Mouse (Mus musculus): Measurements from ENCODE around the gene Gm8882. TPM values are rescaled to one million over a fixed set of nuclear protein-coding genes. Genes with fewer than 3 reads are reported as not detected.
"Not testable (repeated sequence)": the region's sequence is repeated elsewhere in the genome, so short reads cannot be mapped to it uniquely, and the experiment has no call there.

Gm8882 gene
- not detected in 2 replicates for polyA plus RNA-seq (2015; fragmentation: Nextera tagmentation; extraction: Ambion mirVana)

DNA sequence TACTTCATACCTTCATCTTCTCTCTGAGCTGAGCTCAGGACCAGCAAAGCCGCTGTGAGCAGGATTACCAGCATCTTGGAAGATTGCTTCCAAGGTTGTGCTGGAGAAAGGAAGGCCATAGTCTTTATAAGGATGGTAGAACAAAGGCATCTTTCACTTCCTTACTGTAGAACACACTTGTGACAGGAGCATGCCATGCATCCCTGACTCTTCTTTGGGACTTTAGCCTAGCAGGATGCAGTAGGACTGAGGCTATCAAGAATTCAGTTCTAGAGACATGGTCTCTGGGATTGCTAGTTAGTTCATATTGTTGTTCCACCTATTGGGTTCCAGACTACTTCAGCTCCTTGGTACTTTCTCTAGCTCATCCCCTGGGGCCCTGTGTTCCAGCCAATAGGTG is at the start of gene Gm8882:
Gene Gm8882 (minus strand): TSS at position 101 of the 400 bp plus-strand sequence.
- H3K27ac ChIP-seq (replicated peaks); H3K4me2 ChIP-seq; H3K27me3 ChIP-seq; H3K9ac ChIP-seq; ATAC-seq (ENCODE audit: low FRiP score, low read depth); H3K9me3 ChIP-seq; H3K36me3 ChIP-seq; H3K4me3 ChIP-seq; H3K4me1 ChIP-seq (replicated peaks): not testable (repeated sequence)
- 88% methylated on average over 1 of the region's 1 CpGs for WGBS

- H3K9me3 ChIP-seq; H3K27me3 ChIP-seq; H3K9ac ChIP-seq; ATAC-seq (ENCODE audit: low FRiP score, low read depth); H3K4me3 ChIP-seq; H3K36me3 ChIP-seq; H3K27ac ChIP-seq (replicated peaks); H3K4me1 ChIP-seq (replicated peaks); H3K4me2 ChIP-seq: not testable (repeated sequence)
Observed at GRCm38 (mm10) chr6:132314657-132315056, 49.3 kb downstream of the Gm8882 start, which contains the start of gene Prpmp5. TSS of gene Prpmp5 (minus strand) at chr6:132314757.

Other genes with a start within 250 kb of the Gm8882 start
- not detected in 2 replicates for gene Prb1, start 153.6 kb downstream of the Gm8882 start, polyA plus RNA-seq (2015; fragmentation: Nextera tagmentation; extraction: Ambion mirVana)
- gene Prpmp5, start 49.4 kb downstream of the Gm8882 start, polyA plus RNA-seq (2015; fragmentation: Nextera tagmentation; extraction: Ambion mirVana): not detected in 2 replicates
- gene Prh1, start 205.7 kb upstream of the Gm8882 start, polyA plus RNA-seq (2015; fragmentation: Nextera tagmentation; extraction: Ambion mirVana): not detected in 2 replicates
- gene Prp2, start 231.8 kb upstream of the Gm8882 start, polyA plus RNA-seq (2015; fragmentation: Nextera tagmentation; extraction: Ambion mirVana): not detected in 2 replicates

Data from hindbrain, embryonic 15.5 days (tissue).